Mouse (Mus musculus): ENCODE measurements around the gene Frmd4b.
"Not testable (repeated sequence)": the region's sequence is repeated elsewhere in the genome, so short reads cannot be mapped to it uniquely, and the experiment has no call there.

The Frmd4b gene

DNA sequence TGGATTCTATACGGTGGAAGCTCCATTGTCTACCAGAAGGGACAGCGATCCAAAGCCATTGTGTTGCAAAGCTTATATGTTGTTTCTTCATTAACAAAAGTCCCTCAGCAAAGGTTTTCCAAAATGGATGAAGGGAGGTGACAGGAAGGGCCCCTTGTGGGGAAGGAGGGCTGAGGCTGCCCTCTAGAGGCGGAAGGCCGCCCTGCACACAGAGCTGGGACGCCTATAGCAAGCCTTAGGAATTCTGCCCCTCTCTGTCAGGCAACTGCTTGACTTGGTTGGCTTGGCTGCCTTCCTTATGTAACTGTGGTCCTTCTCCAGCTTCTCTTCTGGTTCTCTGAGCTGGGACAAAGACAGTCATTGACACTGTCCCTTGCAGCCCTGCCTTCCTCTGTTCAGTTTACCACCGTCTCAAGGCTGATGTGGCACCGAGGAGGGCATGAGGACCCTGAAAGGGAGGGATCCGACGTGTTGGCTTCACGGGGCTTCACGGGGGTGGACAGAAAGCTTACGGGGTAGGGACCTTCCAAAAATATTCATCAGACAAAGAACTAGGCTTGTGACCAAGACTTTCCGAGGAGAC, 200.3 kb downstream of the Frmd4b start:
- DNase-seq (ENCODE audit: low spot score in 2 of 2), result peak; percentile 49 to 76

DNA sequence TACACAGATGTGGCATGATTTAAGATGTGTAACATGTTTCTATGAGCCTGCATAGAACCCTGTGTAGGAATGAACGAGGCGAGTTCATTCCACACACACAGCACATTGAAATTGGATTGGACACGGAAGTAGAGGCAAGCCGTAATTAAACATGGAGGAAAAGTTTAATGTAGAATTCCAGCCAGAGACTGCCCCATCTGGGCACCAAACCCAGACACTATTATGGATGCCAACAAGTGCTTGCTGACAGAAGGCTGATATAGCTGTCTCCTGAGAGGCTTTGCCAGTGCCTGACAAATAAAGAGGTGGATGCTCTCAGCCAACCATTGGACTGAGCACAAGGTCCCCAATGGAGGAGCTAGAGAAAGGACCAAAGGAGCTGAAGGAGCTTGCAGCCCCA, 201.8 kb downstream of the Frmd4b start:
- DNase-seq (ENCODE audit: low spot score in 2 of 2), result not testable (repeated sequence)

DNA sequence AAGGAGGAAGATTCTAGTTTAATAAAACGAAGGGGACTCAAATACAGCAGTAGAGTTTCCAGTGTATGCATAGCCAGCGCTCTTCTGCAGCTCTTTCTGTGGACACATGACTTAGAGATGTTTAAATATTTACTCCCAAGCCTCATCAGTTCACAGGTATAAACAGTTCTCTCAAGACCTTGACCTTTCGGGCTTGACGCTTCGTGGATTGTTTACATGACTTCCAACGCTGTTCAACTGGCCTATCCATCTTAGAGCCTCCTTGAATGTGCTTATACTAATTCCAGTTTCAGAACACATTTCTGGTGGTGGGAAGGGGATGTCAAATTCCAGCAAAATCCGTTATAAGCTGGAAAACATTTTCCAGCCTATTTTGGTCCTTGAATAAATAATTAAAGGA, 203.9 kb downstream of the Frmd4b start:
- DNase-seq (ENCODE audit: low spot score in 2 of 2), result no peak

DNA sequence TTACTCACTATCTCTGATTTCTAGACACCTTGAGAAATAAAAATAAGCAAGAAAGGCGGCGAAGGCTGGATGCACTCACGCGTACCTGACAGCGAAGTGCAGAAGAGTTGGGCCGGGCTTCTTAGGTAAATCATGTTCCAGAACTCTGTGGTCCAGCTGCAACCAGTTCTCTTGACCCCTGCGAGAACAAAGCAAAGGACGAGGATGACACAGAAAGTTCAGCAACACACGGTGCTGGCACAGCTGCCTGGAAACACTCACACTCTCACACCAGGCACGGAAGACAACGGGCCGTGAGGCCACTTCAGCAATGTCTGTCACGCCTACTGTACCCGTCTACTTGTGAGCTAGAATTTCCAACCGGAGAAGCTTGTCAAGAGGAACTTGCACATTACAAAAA, 204.9 kb downstream of the Frmd4b start:
- no peak for DNase-seq (ENCODE audit: low spot score in 2 of 2)

DNA sequence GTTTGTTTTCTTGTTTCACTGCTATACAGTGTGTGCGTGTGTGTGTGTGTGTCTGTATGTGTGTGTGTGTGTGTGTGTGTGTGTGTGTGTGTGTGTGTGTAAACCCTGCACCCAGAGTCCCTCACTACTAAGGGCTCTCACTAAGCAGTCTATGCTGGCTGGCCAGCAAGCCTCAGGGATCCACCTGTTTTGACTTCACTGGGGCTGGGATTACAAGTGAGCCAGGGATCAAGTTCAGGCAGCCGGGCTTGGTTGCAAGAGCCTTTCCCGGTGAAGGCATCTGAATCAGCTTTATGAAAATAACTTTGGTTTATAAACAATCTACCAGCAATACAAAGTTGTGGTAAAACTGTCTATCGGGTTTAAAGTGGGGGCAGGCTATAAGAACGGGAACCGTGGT, 206.0 kb downstream of the Frmd4b start:
- DNase-seq (ENCODE audit: low spot score in 2 of 2), result no peak

DNA sequence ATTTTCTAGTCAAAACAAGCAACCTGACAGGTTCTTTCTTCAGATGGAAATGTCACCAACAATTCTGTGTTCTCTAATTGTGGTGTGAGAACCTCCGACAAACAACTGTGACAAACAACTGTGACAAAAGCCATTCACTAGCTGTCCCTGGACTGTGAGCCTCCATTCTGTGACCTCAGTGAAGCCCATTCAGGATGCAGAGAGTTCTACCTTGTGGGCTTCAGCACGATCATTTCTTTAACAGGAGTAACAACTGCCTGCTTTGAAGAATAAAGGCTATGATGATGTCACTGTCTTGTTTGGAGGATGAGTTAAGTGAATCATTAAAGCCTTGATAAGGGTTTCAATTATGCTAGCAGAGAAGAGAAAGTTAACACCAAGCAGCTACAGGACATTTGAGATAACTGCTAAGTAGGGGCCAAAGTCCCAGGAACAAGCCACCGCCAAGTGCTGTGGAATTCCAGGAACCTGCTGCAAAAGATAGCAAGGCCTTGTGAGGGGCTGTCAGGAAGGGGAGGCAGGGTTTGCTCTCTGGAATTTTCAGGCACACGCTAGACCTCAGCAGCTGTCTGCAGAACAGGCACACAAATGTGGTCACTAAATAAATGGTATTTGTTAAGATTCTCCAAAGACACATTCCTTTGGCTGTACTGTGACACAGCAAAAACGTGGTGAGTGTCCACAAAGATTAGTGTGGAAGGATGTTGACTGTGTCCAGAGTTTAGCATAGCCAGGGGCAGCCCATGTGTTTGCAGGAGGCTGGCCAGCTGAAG, 207.7 kb downstream of the Frmd4b start:
- no peak for DNase-seq (ENCODE audit: low spot score in 2 of 2)

DNA sequence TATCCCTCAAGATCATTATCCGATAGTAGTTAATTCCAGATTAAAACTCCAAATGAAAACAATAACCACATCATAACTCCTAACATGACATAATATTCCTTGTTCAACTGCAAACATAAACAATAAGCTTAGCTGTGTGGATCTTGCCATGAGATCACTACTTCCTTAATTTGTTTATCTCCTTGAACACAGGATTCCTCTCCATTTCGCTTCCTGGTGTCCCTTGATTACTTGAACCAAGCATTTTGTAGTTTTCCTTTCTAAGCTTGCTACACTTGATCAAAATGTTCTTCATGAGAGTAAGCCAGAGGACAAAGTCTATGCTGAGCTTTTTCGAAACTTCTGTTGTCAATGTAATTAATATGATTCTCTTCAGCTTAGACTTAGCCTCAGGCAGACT, 209.4 kb downstream of the Frmd4b start:
- DNase-seq (ENCODE audit: low spot score in 2 of 2), result no peak

DNA sequence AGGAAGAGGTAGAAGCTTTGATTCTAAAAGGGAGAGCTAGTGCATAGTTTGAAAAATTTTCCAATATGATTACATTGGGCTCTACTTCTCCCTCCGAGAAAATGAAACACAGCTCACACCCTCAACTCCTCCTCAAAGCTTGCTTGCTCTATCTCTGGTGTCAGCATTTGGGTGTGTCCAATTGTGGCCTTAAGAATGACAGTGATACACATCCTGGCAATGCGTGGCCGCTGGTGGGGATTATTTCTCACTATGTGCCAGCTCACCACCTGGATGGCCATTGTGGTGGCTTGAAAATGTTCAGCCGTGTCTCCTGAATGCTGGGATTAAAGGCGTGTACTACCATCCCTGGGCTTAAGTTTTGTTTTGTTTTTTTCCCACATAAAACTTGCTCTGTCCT, 209.9 kb downstream of the Frmd4b start:
- DNase-seq (ENCODE audit: low spot score in 2 of 2), result no peak

DNA sequence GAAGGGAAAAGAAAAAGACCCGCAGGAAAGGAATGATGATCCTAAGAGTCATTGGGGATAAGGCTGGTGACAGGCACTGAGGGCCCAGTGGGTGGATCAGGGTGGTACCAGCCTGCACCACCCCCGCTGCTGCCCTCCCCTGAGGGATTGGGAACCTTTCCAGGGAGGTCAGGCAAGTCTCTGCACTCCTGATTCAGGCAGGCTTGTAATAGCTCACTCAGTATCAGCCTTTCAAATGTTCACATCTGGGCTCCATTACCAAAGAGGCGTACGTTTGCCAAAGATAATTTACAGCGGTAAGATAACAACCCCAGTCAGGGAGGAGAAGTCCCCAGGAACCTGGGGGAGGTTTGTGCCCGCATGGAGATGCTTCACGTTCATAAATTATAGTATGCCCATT, 212.0 kb downstream of the Frmd4b start:
- DNase-seq (ENCODE audit: low spot score in 2 of 2), result no peak

DNA sequence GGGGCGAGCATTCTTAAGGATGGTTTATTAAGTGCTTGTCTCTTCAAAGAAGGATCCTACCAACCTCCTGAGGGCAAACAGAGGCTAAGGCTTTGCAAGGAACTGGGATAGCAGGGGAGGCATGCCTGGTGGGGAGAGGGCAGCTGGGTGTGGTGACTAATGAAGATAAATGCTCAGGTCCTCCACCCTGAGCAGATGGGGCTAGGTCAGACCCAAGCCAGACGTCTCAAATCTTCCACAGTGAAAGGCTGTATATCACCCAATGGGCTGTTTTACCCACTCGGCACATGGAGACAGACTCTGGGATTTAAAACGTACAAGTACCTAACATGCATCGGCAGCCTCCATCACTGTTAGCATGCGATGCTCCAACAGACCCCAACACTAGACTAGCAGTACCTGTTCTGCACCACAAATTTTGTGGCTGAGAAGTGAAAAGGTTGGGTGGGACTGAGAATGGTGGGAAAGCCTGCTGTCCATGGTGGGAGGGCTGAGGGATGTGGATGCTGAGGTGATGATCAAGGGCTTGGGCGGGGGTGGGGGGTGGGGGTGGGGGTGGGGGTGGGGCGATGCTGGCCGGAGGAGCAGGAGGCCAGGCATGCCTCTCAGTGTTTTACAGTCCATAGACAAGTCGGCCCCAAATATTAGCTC, 214.4 kb downstream of the Frmd4b start:
- no peak for DNase-seq (ENCODE audit: low spot score in 2 of 2)

DNA sequence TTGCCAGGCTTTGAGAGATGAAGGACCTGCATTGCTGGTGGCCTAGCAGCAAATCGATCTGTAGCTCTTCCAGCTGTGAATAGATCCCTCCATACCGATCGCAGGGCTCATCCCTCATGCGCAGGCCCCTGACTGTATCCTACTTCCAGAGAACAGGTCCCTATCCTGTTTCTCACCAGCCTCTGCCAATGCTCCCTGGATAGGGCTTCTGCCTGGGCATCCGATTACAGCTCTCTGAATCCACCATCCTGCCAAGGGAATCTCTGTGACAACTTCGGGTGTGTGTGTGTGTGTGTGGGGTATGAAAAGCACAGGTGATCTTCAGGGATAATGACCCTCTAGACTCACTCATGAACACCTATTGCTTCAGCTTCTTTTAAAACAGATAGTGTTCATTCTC, 216.9 kb downstream of the Frmd4b start:
- no peak for DNase-seq (ENCODE audit: low spot score in 2 of 2)

DNA sequence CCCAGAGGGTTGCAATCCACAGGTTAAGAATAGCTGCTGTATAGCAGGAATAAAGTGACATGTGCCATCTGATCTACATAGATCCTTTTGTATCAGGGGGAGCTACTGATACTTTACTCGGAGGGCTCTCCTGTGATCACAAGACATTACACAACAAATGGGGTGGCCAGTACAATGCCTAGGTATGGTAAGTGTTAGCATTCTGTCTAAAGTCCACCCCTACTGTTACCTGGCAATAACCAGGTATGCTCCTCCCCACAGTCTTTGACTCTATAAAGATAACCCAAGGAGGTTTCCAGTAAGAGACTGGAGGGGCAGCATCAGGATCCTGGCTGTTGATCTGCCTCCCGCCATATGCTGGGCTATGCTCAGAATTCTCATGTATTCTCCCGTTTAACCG, 219.4 kb downstream of the Frmd4b start:
- DNase-seq (ENCODE audit: low spot score in 2 of 2), result no peak

DNA sequence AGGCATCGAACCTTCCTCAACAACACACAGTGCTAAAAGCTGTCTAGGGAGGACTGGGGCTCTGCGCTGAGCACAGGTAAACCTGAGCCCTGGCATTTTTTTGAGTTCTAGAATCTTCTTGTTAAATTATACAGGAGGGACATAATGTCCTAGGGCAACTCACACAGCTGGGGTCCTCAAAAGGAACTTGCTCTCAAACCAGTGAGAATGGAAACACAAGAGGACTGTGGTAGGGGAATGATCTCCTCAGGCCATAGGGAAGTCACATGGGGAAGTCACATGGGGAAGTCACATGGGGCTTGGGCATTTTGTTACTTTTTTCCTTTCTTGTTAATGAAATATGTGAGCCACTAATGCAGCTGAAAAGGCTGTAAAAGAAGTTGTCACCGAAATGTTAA, 220.4 kb downstream of the Frmd4b start:
- no peak for DNase-seq (ENCODE audit: low spot score in 2 of 2)

DNA sequence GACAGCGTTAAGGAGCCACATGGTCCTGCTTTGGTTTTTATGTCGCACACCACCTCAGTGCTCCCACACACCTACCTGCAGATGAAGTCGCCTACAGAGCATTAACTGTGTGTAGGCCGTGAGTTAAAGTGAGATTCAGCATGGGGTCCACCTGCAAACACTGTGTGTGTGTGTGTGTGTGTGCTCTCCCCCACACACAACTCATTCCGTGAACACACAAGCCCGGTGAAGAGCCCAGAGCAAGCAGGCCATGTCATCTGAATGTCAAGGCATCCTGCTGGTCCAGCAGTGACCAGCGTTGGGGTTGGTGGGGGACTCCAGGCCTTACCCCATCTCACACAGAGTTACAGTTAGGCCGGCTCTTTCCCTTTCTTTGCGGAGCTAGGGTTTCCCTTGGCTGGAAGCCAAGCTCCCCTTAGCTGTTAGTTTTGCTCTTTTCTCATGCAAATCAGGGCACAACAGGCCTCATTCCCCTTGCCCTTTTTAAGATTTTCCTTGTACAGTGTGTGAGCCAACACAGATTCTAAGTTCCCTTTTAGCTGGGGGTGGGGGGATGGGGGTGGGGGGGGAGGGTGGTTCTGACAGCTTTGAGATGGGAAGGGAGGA, 220.9 kb downstream of the Frmd4b start:
- no peak for DNase-seq (ENCODE audit: low spot score in 2 of 2)

DNA sequence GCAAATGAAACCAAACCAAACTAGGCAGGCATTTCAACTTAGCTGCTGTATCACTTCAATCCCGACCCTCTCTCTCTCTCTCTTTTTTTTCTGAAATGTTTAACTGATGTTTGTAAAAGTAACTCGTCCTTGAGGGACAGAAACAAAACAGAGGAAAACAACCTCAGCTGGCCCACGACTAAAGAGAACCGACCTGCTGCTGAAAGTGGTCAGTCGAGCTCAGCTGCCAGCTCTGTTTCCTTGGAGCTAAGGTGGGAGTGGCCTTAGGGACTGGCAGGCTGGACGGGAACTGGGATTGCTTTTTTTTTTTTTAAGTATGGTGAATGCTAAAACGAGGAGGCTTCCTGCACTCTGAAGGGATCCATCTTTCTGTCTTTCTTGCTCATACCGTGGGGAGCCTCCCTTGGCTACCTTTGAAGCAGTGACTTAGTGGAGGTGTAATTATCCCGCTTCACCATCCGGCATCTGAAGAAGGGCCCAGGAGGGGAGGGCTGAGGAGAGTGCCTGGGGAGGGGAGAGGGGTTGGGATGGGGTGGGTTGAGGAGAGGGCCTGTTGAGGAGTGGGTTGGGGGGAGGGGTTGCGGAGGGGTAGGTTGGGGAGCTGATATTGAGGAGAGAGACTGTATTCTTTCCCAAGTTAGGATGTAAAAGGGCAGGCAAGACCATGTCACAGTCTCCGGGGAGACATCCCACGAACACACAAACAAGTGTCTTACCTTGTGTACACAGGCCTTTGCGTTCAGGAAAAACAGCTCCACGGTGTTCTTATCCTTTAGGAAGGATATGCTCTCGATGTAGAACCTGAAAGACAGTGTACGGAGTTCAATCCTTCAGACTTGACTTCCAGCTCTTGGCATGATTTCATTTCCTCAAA, 221.6 kb downstream of the Frmd4b start:
- DNase-seq (ENCODE audit: low spot score in 2 of 2), result peak in 1 of 2 experiments; percentile 31

DNA sequence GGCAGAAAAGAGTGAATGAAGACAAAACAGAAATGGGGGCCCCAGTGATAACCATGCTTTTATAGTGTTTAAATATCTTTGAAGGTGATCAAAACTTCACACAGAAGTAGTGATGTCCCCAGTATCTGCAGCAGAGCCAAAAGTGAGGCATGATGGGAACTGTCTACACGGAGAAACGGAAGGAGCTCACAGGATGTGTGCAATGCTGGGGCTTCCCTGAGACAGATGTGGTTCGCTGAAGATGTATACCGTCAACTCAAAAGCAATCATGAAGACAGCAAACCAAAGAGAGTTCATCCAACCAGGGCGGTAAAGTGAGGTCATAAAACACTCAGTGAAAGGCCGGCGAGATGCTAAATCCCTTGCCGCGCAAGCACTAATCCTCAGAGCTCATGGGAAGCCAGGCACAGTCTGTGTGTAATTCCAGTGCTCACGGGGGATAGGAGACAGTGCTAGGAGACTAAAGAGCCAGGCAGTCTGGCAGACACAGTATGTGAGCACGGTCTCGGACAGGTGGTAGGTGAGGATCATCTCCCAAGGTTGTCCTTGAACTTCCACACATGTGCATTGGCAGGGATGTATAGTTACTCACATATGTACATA, 222.8 kb downstream of the Frmd4b start:
- DNase-seq (ENCODE audit: low spot score in 2 of 2), result no peak

DNA sequence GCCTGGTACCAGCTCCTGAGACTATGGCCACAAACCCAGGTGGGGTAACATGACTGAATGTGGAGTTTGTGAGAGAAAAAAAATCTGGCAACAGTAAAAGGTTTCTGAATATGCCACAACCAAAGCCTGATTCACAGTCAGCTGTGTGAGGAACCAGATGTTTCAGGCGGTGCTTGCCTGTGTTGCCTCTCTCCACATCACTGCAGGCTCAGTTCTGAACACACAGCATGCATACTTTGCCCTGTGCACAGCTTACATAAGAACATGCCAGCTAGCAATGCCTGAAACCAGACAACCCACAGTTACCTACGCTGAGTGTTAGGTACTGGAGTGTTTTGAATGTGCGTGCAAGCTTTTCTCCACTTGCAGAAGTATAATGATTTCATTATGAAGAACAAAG, 224.4 kb downstream of the Frmd4b start:
- DNase-seq (ENCODE audit: low spot score in 2 of 2), result no peak

DNA sequence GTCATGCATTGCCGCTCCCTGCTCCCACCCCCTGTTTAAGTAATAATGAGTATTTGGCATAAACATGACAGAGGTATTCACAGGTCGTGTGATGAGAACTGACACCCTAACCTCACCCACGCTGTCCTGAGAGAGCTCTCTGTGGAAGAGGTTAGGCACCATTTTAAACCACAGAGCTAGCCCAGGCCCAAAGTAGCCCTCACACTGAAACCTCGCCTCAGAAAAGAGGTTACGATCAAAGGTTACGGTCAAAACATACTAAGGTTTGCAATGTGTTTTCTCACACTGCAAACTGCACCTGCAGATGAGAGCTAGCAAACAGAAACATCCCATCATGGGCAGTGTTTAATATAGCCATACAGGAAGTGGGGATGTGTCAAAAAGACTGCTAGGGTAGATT, 230.0 kb downstream of the Frmd4b start:
- DNase-seq (ENCODE audit: low spot score in 2 of 2), result no peak

DNA sequence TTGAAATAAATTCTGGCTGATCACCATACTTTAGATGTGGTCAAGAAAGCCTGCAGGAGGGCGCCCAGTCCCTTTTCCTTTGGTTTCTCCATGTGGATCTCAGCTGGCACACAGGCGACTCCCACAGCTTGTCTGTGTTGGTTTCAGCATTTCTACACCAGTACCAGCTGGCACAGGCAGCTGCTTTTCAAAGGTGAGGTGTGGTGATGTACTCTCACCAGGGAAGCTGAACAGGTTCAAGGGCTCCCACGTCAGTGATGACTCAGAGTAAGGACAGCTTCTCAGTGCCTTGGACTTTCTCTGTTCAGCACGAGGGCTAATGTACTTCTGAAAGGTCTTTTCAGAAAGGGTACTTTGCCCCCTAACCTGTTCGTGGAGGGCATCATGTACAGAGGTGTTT, 232.4 kb downstream of the Frmd4b start:
- DNase-seq (ENCODE audit: low spot score in 2 of 2), result no peak

DNA sequence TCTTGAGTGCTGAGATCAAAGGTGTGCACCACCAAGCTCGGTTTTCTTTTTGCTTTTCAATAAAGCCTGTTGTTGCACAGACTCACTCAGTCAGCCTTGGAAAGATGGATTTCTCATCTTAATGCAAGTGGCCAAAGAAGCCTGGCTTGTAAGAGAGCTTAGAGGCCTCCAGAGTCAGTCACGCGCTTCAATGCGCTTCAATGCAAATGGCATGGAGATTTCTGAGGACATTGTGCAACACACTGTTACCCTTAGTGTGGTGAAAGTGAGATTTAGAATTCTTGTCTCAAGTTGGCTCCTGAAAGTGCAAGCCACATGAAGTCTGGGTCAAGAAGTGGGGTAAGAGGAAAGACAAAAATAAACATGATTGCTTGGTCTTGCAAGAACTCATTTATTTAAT, 236.1 kb downstream of the Frmd4b start:
- DNase-seq (ENCODE audit: low spot score in 2 of 2), result no peak

DNA sequence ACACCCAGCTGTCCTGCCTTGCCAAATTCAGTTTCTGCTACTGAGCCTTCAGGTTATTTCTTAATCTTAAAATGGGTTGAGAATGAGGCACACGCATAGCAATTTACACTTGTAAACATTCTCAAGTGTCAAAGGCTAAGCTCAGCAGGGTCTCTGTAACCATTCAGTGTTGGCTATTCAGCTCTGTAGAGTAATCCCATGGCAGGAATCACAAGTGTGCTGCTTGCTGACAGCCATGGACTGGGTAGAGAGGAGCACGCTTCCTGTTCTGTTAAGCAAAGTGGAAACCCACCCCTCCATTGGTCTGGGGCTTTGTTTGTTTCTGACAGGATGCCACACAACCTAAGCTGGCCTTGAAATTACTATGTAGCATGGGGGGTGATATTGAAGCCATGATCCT, 246.4 kb downstream of the Frmd4b start:
- no peak for DNase-seq (ENCODE audit: low spot score in 2 of 2)
